Mouse (Mus musculus) liver, embryonic 12.5 days (tissue): ENCODE results near the gene Nanos2. TPM values are rescaled to one million over a fixed set of nuclear protein-coding genes. Genes with fewer than 3 reads are reported as not detected.

ENCODE experiments used
- ATAC-seq: fragments of 200-750 bp; cut with Nextera tagmentation; 2 replicates; pipeline ENCODE4 v1.8.0; 2017; ENCODE audit warnings: moderate number of reproducible peaks, mild to moderate bottlenecking, moderate library complexity
- H3K27ac ChIP-seq: fragments of 300-500 bp; sonication (generic); 2 replicates; pipeline ENCODE4 v1.5.1; 2016; ENCODE audit warnings: mild to moderate bottlenecking
- H3K27me3 ChIP-seq: fragments of 300-500 bp; sonication (generic); replicated peaks from 2 replicates; pipeline ENCODE4 v1.6.1; 2016; ENCODE audit warnings: mild to moderate bottlenecking, moderate library complexity
- H3K36me3 ChIP-seq: fragments of 300-500 bp; sonication (generic); 2 replicates; pipeline ENCODE4 v1.6.1; 2016; ENCODE audit warnings: mild to moderate bottlenecking, moderate library complexity
- H3K4me1 ChIP-seq: fragments of 300-500 bp; sonication (generic); 2 replicates; pipeline ENCODE4 v1.6.1; 2016
- H3K4me2 ChIP-seq: fragments of 300-500 bp; sonication (generic); 2 replicates; pipeline ENCODE4 v1.6.1; 2016; ENCODE audit warnings: mild to moderate bottlenecking, moderate library complexity
- H3K4me3 ChIP-seq: fragments of 300-500 bp; sonication (generic); 2 replicates; pipeline ENCODE4 v1.5.1; 2016; ENCODE audit warnings: mild to moderate bottlenecking, moderate library complexity
- H3K9ac ChIP-seq: fragments of 300-500 bp; sonication (generic); 2 replicates; pipeline ENCODE4 v1.6.1; 2016; ENCODE audit warnings: mild to moderate bottlenecking, moderate library complexity
- H3K9me3 ChIP-seq: fragments of 300-500 bp; sonication (generic); replicated peaks from 2 replicates; pipeline ENCODE4 v1.6.1; 2016; ENCODE audit warnings: mild to moderate bottlenecking, moderate library complexity
- WGBS: fragments of 180-500 bp; shearing (Covaris S2); methylation state at CpG from one replicate; pipeline ENCODE4 v1.1.7; 2016; ENCODE audit not compliant: insufficient replicate concordance; 5-methylcytosine and 5-hydroxymethylcytosine counted together
- polyA plus RNA-seq: library from polyadenylated mRNA; unstranded; fragments of >200 nt; fragmentation: Nextera tagmentation; extraction: Ambion mirVana; gene quantifications from 2 replicates; pipeline ENCODE4 v1.2.1, GENCODE M21; 2016

Gene Nanos2
- polyA plus RNA-seq, 1 experiment from 2014 or later = not detected

DNA sequence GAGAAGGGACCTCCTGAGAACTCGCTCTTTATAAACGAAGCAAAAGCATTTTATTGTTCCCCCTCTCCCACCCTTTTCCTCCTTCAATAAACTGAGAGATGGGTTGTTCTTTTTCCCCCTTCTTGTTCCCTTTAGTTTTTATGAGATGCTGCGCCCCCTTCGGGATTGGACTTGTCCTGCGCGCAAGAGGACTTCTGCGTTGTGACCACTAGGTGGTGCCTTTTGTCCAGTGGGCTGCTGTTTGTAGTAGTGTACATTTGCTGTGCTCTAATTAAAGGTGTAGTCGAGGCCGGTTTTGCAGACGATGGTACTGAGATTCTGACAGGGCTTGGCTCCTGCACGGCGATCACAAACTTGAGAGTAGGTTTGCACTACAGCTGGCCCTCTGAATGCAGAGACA lies 19.3 kb downstream of the Nanos2 start:
- Histone ChIP-seq H3K27me3 (no peaks in the 10 kb centered on the region), H3K27ac (no peak overlapping the region), H3K4me3 (no peak overlapping the region), H3K4me2 (peak overlapping the region; percentile 99), H3K4me1 (peaks cover 65% of the 10 kb centered on the region), H3K9ac (no peak overlapping the region), H3K36me3 (peaks cover 26% of the 10 kb centered on the region), H3K9me3 (no peaks in the 10 kb centered on the region)
- 5% methylated on average over 12 of the region's 12 CpGs for WGBS
- no peak for ATAC-seq

DNA sequence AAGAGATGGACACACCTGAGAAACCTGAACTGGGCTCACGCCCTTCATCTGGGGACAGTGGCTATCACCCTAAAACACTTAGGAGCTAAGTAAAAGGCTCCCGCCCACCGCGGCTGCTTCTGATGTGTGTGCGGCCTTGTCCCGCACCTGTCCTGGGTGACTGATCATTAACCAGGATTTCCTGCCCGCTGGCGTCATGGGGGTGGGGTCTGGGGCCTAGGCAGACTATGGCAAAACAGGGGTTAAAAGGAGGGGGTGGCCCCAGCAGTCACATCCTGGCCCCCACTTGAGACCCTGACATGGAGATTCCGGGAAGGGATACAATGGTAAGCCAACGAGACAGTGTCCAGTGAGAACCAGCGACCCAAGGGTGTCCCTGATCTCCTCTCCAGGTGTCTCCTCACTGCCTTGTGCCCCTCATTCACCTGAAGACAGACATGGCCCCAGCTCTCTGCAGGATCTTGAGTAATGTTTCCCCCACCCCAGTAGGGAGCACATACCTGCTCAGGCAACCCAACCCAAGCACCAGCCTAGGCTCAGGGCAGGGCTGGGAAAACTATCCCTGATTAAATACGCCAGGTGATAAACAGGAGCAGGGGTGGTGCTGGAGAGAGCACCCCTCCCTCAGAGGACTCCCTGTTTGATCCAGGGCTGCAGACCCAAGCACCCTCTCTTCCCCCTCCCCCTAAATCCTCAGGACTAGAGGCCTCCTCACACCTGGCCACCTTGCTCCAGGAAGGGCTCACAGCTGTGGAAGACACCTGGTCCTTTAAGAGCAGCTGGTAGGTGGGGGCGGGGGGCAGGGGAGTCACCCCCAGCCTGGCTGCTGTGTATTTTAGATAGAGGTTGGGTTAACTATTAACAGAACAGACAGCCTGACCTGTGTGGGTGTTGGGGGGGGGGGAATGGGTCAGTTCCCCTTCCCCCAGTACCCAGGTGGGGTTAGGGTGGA lies 20.1 kb downstream of the Nanos2 start:
- Histone ChIP-seq H3K9ac (no peak overlapping the region), H3K9me3 (no peaks in the 10 kb centered on the region), H3K27ac (peak overlapping the region; percentile 12), H3K4me2 (peak overlapping the region; percentile 12), H3K4me3 (no peak overlapping the region), H3K4me1 (peaks cover 65% of the 10 kb centered on the region), H3K36me3 (peaks cover 26% of the 10 kb centered on the region), H3K27me3 (peaks cover 3% of the 10 kb centered on the region; the same call in 1 of the 2 replicates)
- peak; percentile 3; the same call in 1 of the 2 replicates for ATAC-seq
- WGBS = 64% methylated on average over 13 of the region's 13 CpGs

DNA sequence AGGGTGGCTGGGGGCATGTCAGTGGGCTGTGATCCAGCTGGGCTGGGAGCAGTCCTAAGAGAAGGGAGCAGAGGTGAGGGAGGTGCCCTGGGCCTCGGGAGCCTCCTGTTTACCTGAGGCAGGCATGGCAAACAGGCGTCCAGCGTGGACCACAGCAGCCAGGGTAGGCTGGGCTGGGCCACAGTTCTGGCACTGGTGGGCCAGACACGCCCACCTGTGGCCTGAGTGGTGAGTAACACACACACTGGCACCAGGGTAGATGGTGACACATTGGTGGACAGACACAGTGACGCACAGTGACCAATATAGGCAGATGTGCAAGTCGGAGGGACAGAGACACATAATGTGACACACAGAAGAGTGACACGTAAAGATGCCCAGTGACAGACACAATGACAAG lies 23.4 kb downstream of the Nanos2 start:
- no peak for ATAC-seq
- peaks cover 32% of the 10 kb centered on the region for H3K27me3 ChIP-seq
- H3K27ac ChIP-seq = peak overlapping the region; percentile 42; the same call in 1 of the 2 replicates
- H3K36me3 ChIP-seq = peaks cover 22% of the 10 kb centered on the region
- WGBS = 70% methylated on average over 7 of the region's 7 CpGs
- H3K4me3 ChIP-seq = no peak overlapping the region
- H3K4me1 ChIP-seq = peaks cover 53% of the 10 kb centered on the region
- H3K9ac ChIP-seq = no peak overlapping the region
- no peaks in the 10 kb centered on the region for H3K9me3 ChIP-seq
- no peak overlapping the region for H3K4me2 ChIP-seq

DNA sequence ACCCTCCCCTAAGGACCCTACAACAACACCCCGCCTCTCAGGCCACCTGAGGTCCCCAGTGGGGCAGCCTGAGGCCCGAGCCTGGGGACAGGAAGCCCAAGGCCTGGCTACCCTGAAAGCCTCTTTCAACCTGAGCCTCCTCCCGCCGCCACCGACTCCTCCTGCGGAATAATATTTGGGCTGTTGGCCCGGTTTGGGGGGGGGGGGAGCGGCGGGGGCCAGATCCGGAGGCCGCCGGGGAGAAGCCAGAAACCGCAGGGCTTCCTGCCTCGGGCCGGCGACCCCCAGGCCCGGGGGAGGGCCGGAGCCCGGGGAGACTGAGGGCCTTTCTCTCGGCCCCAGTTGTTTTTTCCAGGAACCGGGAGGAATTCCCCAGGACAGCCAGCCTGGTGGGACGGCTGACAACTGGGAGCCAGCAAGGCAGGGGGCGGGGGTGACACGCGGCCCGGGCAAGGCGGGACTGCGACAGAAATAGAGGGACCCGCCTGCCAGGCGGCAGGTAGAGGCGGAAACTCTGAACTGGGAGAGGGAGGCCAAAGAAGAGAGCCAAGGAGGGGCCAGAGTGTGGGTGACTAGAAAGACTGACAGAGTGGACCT lies 24.9 kb downstream of the Nanos2 start:
- peak overlapping the region; percentile 57 for H3K27ac ChIP-seq
- no peaks in the 10 kb centered on the region for H3K9me3 ChIP-seq
- peak overlapping the region; percentile 44 for H3K4me3 ChIP-seq
- peaks cover 8% of the 10 kb centered on the region; the same call in 1 of the 2 replicates for H3K36me3 ChIP-seq
- peak; percentile 9; the same call in 1 of the 2 replicates for ATAC-seq
- peaks cover 38% of the 10 kb centered on the region for H3K4me1 ChIP-seq
- WGBS = 2% methylated on average over 31 of the region's 31 CpGs
- peak overlapping the region; percentile 71 for H3K4me2 ChIP-seq
- peaks cover 32% of the 10 kb centered on the region for H3K27me3 ChIP-seq
- peak overlapping the region; percentile 67 for H3K9ac ChIP-seq

DNA sequence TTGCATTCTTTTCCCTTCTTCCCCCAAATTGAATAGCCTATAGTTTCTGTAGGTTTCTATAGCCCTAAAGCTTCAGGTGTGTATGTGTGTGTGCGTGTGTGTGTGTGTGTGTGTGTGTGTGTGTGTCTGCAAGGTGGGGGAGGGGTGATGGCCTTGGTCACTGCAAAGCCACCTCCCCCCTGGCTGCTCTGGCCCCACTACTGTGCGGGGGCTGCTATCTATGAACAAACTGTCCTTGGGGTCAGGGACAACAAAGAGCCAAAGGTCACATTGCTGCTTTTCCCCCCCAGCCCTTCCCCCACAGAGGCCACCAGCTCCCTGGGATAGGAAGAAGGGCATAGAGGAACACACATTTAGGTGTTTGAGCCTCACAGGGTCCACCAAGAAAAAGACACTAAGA lies 25.7 kb downstream of the Nanos2 start:
- ATAC-seq = peak; percentile 48
- Histone ChIP-seq H3K9ac (no peak overlapping the region), H3K4me3 (no peak overlapping the region), H3K36me3 (0 out of 2 replicates have a peak, but pooled peaks cover 5% of the 10 kb centered on the region), H3K27ac (peak overlapping the region; percentile 57; the same call in 1 of the 2 replicates), H3K27me3 (peaks cover 32% of the 10 kb centered on the region), H3K4me1 (peaks cover 34% of the 10 kb centered on the region), H3K4me2 (peak overlapping the region; percentile 71), H3K9me3 (no peaks in the 10 kb centered on the region)
- WGBS = 29% methylated on average over 2 of the region's 2 CpGs

DNA sequence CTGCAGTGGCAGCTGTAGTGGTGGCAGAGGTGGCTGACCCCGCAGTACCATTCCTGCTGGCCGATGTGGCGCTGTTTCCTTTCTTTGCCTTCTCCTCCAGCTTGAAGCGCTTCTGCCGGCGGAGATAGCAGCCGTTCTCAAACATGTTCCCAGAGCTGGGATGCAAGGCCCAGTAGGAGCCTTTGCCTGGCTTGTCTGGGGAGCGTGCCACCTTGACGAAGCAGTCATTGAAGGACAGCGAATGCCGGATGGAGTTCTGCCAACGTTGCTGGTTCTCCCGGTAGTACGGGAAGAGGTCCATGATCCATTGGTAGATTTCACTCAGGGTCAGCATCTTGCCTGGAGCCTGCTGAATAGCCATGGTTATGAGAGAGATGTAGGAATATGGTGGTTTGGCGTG lies 27.3 kb downstream of the Nanos2 start:
- no peak overlapping the region for H3K4me2 ChIP-seq
- no peak overlapping the region for H3K4me3 ChIP-seq
- 0 out of 2 replicates have a peak, but pooled peaks cover 5% of the 10 kb centered on the region for H3K36me3 ChIP-seq
- H3K4me1 ChIP-seq = peaks cover 31% of the 10 kb centered on the region
- WGBS = 52% methylated on average over 15 of the region's 15 CpGs
- ATAC-seq = no peak
- peaks cover 39% of the 10 kb centered on the region for H3K27me3 ChIP-seq
- no peak overlapping the region for H3K27ac ChIP-seq
- no peak overlapping the region for H3K9ac ChIP-seq
- no peaks in the 10 kb centered on the region for H3K9me3 ChIP-seq

DNA sequence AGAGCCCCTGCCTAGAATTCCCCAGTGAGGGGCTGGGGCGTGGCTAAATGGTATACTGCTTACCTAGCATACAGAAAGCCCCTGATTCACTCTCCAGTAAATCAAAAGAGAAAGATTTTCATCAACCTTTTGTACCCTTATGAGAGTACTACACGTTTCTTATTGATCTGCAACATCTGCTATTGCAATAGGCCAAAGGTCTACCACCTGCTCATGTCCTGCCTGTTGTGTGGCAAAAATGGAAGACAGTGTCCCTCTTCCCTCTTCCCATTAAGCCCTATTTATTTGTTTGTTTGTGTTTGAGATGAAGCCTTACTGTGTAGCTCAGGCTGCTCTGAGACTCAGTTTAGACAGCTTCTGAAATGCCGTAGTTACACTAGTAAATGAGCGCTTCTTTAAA lies 28.8 kb downstream of the Nanos2 start:
- WGBS = 67% methylated on average over 4 of the region's 4 CpGs
- 0 out of 2 replicates have a peak, but pooled peaks cover 5% of the 10 kb centered on the region for H3K36me3 ChIP-seq
- H3K4me3 ChIP-seq = no peak overlapping the region
- peaks cover 53% of the 10 kb centered on the region for H3K27me3 ChIP-seq
- H3K4me1 ChIP-seq = peaks cover 31% of the 10 kb centered on the region
- no peak overlapping the region for H3K9ac ChIP-seq
- no peaks in the 10 kb centered on the region for H3K9me3 ChIP-seq
- no peak for ATAC-seq
- H3K4me2 ChIP-seq = no peak overlapping the region
- H3K27ac ChIP-seq = no peak overlapping the region

DNA sequence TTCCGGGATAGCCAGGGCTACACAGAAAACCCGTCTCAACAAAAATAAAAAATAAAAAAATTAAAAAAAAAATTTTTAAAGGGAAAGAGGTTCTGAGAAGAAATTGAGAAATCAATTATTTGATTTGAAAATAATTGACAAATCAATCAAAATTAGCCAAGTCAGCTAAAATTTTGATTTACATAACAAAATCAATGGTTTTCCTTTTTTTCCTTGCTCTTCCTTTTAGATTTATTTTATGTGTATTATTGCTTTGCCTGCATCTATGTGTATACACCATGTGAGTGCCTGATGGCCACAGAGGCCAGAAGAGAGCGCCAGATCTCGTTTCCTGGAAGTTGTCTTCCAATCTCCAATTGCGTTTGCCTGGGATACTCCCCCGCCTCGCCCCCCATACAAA lies 30.7 kb downstream of the Nanos2 start:
- Histone ChIP-seq H3K4me1 (peaks cover 16% of the 10 kb centered on the region), H3K36me3 (0 out of 2 replicates have a peak, but pooled peaks cover 5% of the 10 kb centered on the region), H3K4me3 (no peak overlapping the region), H3K27me3 (peaks cover 63% of the 10 kb centered on the region), H3K27ac (no peak overlapping the region), H3K9ac (no peak overlapping the region), H3K9me3 (no peaks in the 10 kb centered on the region), H3K4me2 (no peak overlapping the region)
- WGBS = 71% methylated on average over 7 of the region's 7 CpGs
- ATAC-seq = no peak

DNA sequence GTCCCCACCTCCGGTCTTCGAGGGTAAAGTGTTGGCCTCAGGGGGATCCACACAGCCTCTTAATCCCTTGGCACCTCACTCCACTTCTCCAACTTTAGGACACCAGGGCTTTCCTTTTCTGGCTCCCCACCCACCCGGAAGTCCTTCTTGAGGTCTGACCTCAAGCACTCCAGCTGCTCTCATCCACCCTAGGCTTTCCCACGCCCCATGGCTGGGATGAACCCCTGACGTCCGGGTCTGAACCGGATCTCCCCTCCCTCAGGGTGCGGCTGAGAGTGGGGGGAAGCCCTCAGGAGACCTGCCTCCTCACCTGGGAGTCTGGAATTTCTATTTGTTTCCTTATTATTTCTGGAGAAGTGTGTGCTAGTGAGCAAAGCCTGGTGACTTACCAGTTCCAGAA lies 33.8 kb downstream of the Nanos2 start:
- Histone ChIP-seq H3K9ac (peak overlapping the region; percentile 46), H3K36me3 (no peaks in the 10 kb centered on the region), H3K9me3 (no peaks in the 10 kb centered on the region), H3K4me1 (peaks cover 26% of the 10 kb centered on the region), H3K27me3 (peaks cover 50% of the 10 kb centered on the region), H3K4me3 (peak overlapping the region; percentile 94), H3K4me2 (peak overlapping the region; percentile 69), H3K27ac (no peak overlapping the region)
- no peak for ATAC-seq
- WGBS = 15% methylated on average over 8 of the region's 8 CpGs

DNA sequence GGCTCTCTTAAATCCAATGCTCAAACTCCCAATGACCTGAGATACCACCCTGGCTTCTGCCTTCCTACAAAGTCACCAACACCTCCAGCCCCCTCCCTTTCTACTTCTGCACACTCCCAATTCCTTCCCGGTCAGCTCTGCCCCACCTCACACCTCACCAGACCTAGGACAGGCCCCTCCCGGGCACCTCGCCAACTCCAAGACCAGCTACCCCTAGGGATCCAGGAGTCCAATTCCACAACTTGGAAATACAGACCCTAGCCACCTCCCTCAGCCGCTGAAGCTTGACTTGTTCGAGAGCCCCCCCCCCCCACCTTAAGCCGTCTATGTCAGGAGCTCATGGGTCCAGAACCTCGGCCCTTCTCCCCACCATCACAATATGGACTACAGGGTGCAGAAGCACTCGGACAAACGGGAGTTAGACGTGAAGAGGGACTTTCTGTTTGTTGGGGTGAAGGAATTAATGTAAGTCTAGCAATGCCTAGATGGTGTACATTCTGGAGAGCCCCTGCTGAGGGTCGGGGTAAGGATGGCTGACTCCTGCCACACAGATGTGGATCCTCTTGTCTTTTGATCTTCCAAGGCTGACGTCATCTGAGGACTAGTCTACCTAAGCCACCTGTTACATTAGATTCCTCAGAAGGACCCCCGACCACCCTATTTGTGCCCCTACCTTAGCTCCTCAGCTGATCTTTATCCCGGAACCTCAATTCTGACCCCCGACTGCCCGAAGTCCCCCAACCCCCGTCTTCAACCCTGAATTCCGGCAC lies 35.2 kb downstream of the Nanos2 start:
- H3K9me3 ChIP-seq = no peaks in the 10 kb centered on the region
- 41% methylated on average over 18 of the region's 18 CpGs for WGBS
- peak overlapping the region; percentile 54 for H3K9ac ChIP-seq
- H3K4me1 ChIP-seq = peaks cover 38% of the 10 kb centered on the region
- ATAC-seq = no peak
- H3K4me3 ChIP-seq = peak overlapping the region; percentile 94
- peaks cover 50% of the 10 kb centered on the region for H3K27me3 ChIP-seq
- no peak overlapping the region for H3K27ac ChIP-seq
- no peaks in the 10 kb centered on the region for H3K36me3 ChIP-seq
- peak overlapping the region; percentile 69 for H3K4me2 ChIP-seq

DNA sequence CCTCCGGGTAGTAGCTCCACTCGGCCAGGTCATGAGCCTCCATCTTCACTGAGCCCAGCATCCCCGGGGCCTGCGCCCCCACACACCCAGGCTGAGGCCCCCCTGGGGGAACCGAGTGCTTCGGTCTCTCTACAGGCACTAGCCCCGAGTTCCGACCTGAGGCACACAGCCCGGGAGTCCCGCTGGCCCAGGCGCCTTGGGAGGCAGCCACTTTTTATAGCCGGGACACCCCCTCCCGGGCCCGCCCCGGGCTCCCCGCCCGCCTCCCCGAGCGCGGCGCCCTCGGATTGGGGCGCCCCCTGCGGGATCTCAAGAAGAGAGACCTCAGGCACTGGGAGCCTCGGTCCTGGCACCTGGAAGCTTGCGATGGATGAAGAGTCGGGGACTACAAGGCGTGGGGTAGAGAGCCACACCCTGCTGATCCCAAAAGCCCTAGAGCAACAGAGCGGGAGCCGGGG lies 36.2 kb downstream of the Nanos2 start, which contains the start of gene Foxa3:
Gene Foxa3 (minus strand): TSS at position 182 of the 458 bp plus-strand sequence.
- H3K4me1 ChIP-seq = peaks cover 42% of the 10 kb centered on the region
- H3K27me3 ChIP-seq = peaks cover 50% of the 10 kb centered on the region
- peak within 1 kb of the TSS; percentile 96 for H3K9ac ChIP-seq
- WGBS = 7% methylated on average over 29 of the region's 30 CpGs
- peak within 1 kb of the TSS; percentile 94 for H3K4me3 ChIP-seq
- peaks cover 2% of the 10 kb centered on the region; the same call in 1 of the 2 replicates for H3K36me3 ChIP-seq
- no peaks in the 10 kb centered on the region for H3K9me3 ChIP-seq
- peak; percentile 35 for ATAC-seq
- peak within 1 kb of the TSS; percentile 76 for H3K27ac ChIP-seq
- peak within 1 kb of the TSS; percentile 81 for H3K4me2 ChIP-seq
